Mouse (Mus musculus): ENCODE measurements around the gene Rnf214.
A peak's percentile ranks its signal among the peaks of the same experiment; 100 is the strongest.

DNA sequence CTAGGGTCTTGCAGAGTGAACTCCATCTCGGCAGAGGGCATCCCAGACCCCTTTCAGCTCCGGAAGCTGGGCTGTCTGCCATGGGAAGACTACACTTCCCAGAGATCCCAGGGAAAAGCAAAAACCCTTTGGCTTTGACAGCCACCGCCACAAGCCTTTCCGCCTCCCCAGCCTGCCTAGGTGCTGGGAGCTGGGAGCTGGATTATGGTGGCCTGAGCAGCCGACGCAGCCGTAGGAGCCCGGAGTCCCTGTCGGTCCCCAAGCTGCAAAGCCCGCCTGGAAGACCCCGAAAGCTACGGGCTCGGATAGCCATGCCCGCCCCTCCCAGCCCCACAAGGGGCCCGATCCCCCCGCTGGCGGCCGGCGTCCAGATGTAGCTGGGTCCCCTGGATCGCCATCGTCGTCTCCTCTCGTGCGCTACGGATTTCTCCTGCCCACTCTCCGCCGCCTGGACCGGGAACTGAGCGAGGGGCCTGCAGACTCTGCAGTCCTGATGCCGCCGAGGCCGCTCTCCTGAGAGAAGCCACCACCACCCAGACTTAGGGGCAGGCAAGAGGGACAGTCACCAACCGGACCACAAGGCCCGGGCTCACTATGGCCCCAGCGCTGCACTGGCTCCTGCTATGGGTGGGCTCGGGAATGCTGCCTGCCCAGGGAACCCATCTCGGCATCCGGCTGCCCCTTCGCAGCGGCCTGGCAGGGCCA lies 68.1 kb downstream of the Rnf214 start, which contains the start of gene Bace1:
- TF ChIP-seq CTCF (IDR thresholded peaks at IDR 0.05; ENCODE audit: low read depth) (peak; percentile 55), EP300 (IDR thresholded peaks at IDR 0.05; ENCODE audit: low read depth) (no peak)

Measured in heart, postnatal 0 days (tissue).